Mouse (Mus musculus): Measurements from ENCODE around the gene Spata4.
"Not testable (repeated sequence)": the region's sequence is repeated elsewhere in the genome, so short reads cannot be mapped to it uniquely, and the experiment has no call there.

Spata4 gene

GRCm38 (mm10) chr8:54600671-54601251 lies at the start of gene Spata4:
Spata4 (plus strand) TSS chr8:54600781.
- DNase-seq, result peak; percentile 81

- DNase-seq, result no peak
These were observed 45.7 kb upstream of the Spata4 start for GRCm38 (mm10) chr8:54554921-54555320.

GRCm38 (mm10) chr8:54562137-54562536 lies 38.4 kb upstream of the Spata4 start:
- DNase-seq, result no peak

- DNase-seq, result no peak
These were observed 35.4 kb upstream of the Spata4 start for GRCm38 (mm10) chr8:54565181-54565580.

- DNase-seq, result no peak
These were observed 34.8 kb upstream of the Spata4 start for GRCm38 (mm10) chr8:54565603-54566260.

- no peak for DNase-seq
These were observed 33.4 kb upstream of the Spata4 start for GRCm38 (mm10) chr8:54567168-54567567.

GRCm38 (mm10) chr8:54570618-54571609 lies 29.7 kb upstream of the Spata4 start:
- DNase-seq, result peak; percentile 41

GRCm38 (mm10) chr8:54581436-54581835 lies 19.1 kb upstream of the Spata4 start:
- DNase-seq, result no peak

- DNase-seq, result no peak
These were observed 17.7 kb upstream of the Spata4 start for GRCm38 (mm10) chr8:54582886-54583285.

- no peak for DNase-seq
These were observed 5.9 kb upstream of the Spata4 start for GRCm38 (mm10) chr8:54594634-54595033.

GRCm38 (mm10) chr8:54596051-54596450 lies 4.5 kb upstream of the Spata4 start:
- DNase-seq, result no peak

GRCm38 (mm10) chr8:54596940-54597339 lies 3.6 kb upstream of the Spata4 start:
- no peak for DNase-seq

- DNase-seq, result no peak
These were observed 3.2 kb upstream of the Spata4 start for GRCm38 (mm10) chr8:54597386-54597785.

- DNase-seq, result no peak
These were observed 2.9 kb downstream of the Spata4 start for GRCm38 (mm10) chr8:54603440-54603839.

- DNase-seq, result no peak
These were observed 8.8 kb downstream of the Spata4 start for GRCm38 (mm10) chr8:54609336-54609735.

GRCm38 (mm10) chr8:54610238-54610637 lies 9.7 kb downstream of the Spata4 start:
- no peak for DNase-seq

GRCm38 (mm10) chr8:54616710-54617109 lies 16.1 kb downstream of the Spata4 start:
- DNase-seq, result not testable (repeated sequence)

- DNase-seq, result no peak
These were observed 38.1 kb downstream of the Spata4 start for GRCm38 (mm10) chr8:54638634-54639033.

All from retina, postnatal 1 day (tissue).